ENCODE assay signal across 14 mouse cellular contexts in genomic region chr11:100398517-100398916, GRCm38 (mm10). TPM values are rescaled to one million over a fixed set of nuclear protein-coding genes. Genes with fewer than 3 reads are reported as not detected.
DNase-seq lines count a peak whose midpoint lies in the region; ATAC-seq and TF ChIP-seq lines count a peak whose summit lies in the region.
"Had no signal": no experiment of that assay in that cellular context is flagged by ENCODE, and none has a peak within 500 bp of the region (broad histone marks: within the 10 kb centered on the region; RNA-seq: fewer than 3 reads in every experiment).

No protein-coding gene starts in this region.

- no peaks in the 10 kb centered on the region for H3K27me3 ChIP-seq in testis, adult 2 months (ENCODE audit: control insufficient read depth, insufficient read depth, low read length)
- no peaks in the 10 kb centered on the region for H3K27me3 ChIP-seq in stomach, postnatal 0 days (ENCODE audit: control insufficient read depth, insufficient read depth, low read length)
- H3K27me3 ChIP-seq: heart, embryonic 15.5 days had no signal

- TF ChIP-seq POLR2A in testis, adult 2 months (IDR thresholded peaks at IDR 0.05; ENCODE audit: control insufficient read depth, low read depth, low read length), result no peak

- no peak for TF ChIP-seq CTCF in gastrocnemius, adult 2 months (IDR thresholded peaks at IDR 0.05)
- TF ChIP-seq CTCF in left cerebral cortex, adult 2 months (IDR thresholded peaks at IDR 0.05), result no peak
- TF ChIP-seq CTCF in testis, adult 2 months (IDR thresholded peaks at IDR 0.05; ENCODE audit: control insufficient read depth, insufficient read depth, insufficient replicate concordance, low read depth, low read length), result no peak
- TF ChIP-seq CTCF in stomach, postnatal 0 days (IDR thresholded peaks at IDR 0.05; ENCODE audit: low read depth), result no peak

- H3K4me3 ChIP-seq in gastrocnemius, adult 2 months, result no peak overlapping the region
- H3K4me3 ChIP-seq in left cerebral cortex, adult 2 months, result no peak overlapping the region
- peak overlapping the region; percentile 71 for H3K4me3 ChIP-seq in testis, adult 2 months (ENCODE audit: control insufficient read depth, low read depth, low read length)
- H3K4me3 ChIP-seq in stomach, postnatal 0 days (ENCODE audit: low read depth, low read length), result no peak overlapping the region

- intact Hi-C loops in gastrocnemius, adult 2 months (cut with DNase I), result no loop called here
- intact Hi-C loops in left cerebral cortex, adult 2 months (cut with DNase I), result no loop called here
- intact Hi-C loops in left cerebral cortex, postnatal 36 days (cut with DNase I), result no loop called here

- WGBS in stomach, postnatal 0 days, result 88% methylated on average over 7 of the region's 7 CpGs

- H3K4me2 ChIP-seq in stomach, postnatal 0 days (replicated peaks; ENCODE audit: low read depth), result no peak overlapping the region

- no peaks in the 10 kb centered on the region for H3K36me3 ChIP-seq in testis, adult 2 months (ENCODE audit: control insufficient read depth, insufficient read depth, low read length)
- no peaks in the 10 kb centered on the region; the same call in 1 of the 2 replicates for H3K36me3 ChIP-seq in stomach, postnatal 0 days (ENCODE audit: control insufficient read depth, insufficient read depth, low read length)
- H3K36me3 ChIP-seq: forebrain, embryonic 10.5 days; heart, embryonic 15.5 days had no signal

- no peak for DNase-seq in gastrocnemius, adult 2 months
- DNase-seq in gastrocnemius, postnatal 10 days, result no peak
- DNase-seq in left cerebral cortex, adult 2 months (ENCODE audit: extremely low spot score in 1 of 2, low spot score in 2 of 2), result no peak
- no peak for DNase-seq in left cerebral cortex, postnatal 36 days (ENCODE audit: low spot score in 2 of 2)
- no peak for DNase-seq in testis, postnatal 14 days (ENCODE audit: low spot score)
- DNase-seq in stomach, postnatal 0 days (ENCODE audit: low spot score), result no peak
- no peak for DNase-seq in right cerebral cortex, adult 18-20 months
- DNase-seq: gastrocnemius, postnatal 25 days; left cerebral cortex, postnatal 4 days had no signal

- no peaks in the 10 kb centered on the region for H3K9me3 ChIP-seq in stomach, postnatal 0 days (ENCODE audit: control insufficient read depth, low read length)
- H3K9me3 ChIP-seq: forebrain, embryonic 10.5 days; heart, embryonic 15.5 days had no signal

- H3K4me1 ChIP-seq in testis, adult 2 months (ENCODE audit: control insufficient read depth, insufficient read depth, low read length), result peaks cover 11% of the 10 kb centered on the region
- peaks cover 15% of the 10 kb centered on the region for H3K4me1 ChIP-seq in stomach, postnatal 0 days (replicated peaks; ENCODE audit: control insufficient read depth, insufficient read depth)

- ATAC-seq in stomach, postnatal 0 days (ENCODE audit: low FRiP score, low TSS enrichment), result no peak

- no peak overlapping the region for H3K9ac ChIP-seq in stomach, postnatal 0 days (ENCODE audit: low read length)
- H3K9ac ChIP-seq: heart, embryonic 15.5 days had no signal

- TF ChIP-seq EP300 in stomach, postnatal 0 days (optimal IDR thresholded peaks at IDR 0.05), result no peak

- peak overlapping the region; percentile 94 for H3K27ac ChIP-seq in gastrocnemius, adult 2 months
- peak overlapping the region; percentile 33; the same call in 1 of the 2 replicates for H3K27ac ChIP-seq in left cerebral cortex, adult 2 months
- no peak overlapping the region for H3K27ac ChIP-seq in testis, adult 2 months (ENCODE audit: control insufficient read depth, insufficient read depth, low read depth, low read length)
- peak overlapping the region; percentile 3 for H3K27ac ChIP-seq in stomach, postnatal 0 days (replicated peaks)

RNA-seq across cellular contexts. Expression of gene Jup, which starts 1.0 kb away (rescaled TPM):
- total RNA-seq in gastrocnemius, adult 2 months (2021), result 100 to 1,000 TPM in 1 of 2 experiments, 10 to 100 TPM in 1; 68.6 to 104 TPM
- total RNA-seq in gastrocnemius, postnatal 10 days (2021), result 10 to 100 TPM; 81.4 to 90.0 TPM
- 10 to 100 TPM; 51.2 to 53.7 TPM for total RNA-seq in left cerebral cortex, adult 2 months (2021)
- total RNA-seq in left cerebral cortex, postnatal 36 days (2021), result 10 to 100 TPM; 44.1 to 49.2 TPM
- polyA plus RNA-seq in testis, adult 2 months (2012; rRNA removed), result 103 TPM in 2 replicates
- polyA plus RNA-seq in stomach, postnatal 0 days (2015; fragmentation: Nextera tagmentation; extraction: Ambion mirVana), result 234 and 259 TPM in 2 replicates

RNA-seq across cellular contexts. Expression of gene P3h4, which starts 16.1 kb away (rescaled TPM):
- total RNA-seq in gastrocnemius, adult 2 months (2021), result 1 to 10 TPM; 2.0 to 4.6 TPM
- total RNA-seq in gastrocnemius, postnatal 10 days (2021), result 10 to 100 TPM; 15.4 to 22.8 TPM
- 1 to 10 TPM; 7.6 to 9.4 TPM for total RNA-seq in left cerebral cortex, adult 2 months (2021)
- 10 to 100 TPM in 1 of 2 experiments, 1 to 10 TPM in 1; 7.9 to 10.6 TPM for total RNA-seq in left cerebral cortex, postnatal 36 days (2021)
- 8.5 and 9.0 TPM in 2 replicates for polyA plus RNA-seq in testis, adult 2 months (2012; rRNA removed)
- polyA plus RNA-seq in stomach, postnatal 0 days (2015; fragmentation: Nextera tagmentation; extraction: Ambion mirVana), result 40.6 and 43.2 TPM in 2 replicates
- polyA plus RNA-seq: activated CD4-positive, CD25-positive, alpha-beta regulatory T cell, adult 4 months had no signal

RNA-seq across cellular contexts. Expression of gene Fkbp10, which starts 17.0 kb away (rescaled TPM):
- total RNA-seq in gastrocnemius, adult 2 months (2021), result 1 to 10 TPM; 1.9 to 4.5 TPM
- total RNA-seq in gastrocnemius, postnatal 10 days (2021), result 10 to 100 TPM; 46.6 to 65.6 TPM
- 1 to 10 TPM; 3.6 to 4.8 TPM for total RNA-seq in left cerebral cortex, adult 2 months (2021)
- 1 to 10 TPM; 5.3 to 6.6 TPM for total RNA-seq in left cerebral cortex, postnatal 36 days (2021)
- polyA plus RNA-seq in testis, adult 2 months (2012; rRNA removed), result 6.6 and 7.7 TPM in 2 replicates
- polyA plus RNA-seq in stomach, postnatal 0 days (2015; fragmentation: Nextera tagmentation; extraction: Ambion mirVana), result 59.5 and 62.1 TPM in 2 replicates
- polyA plus RNA-seq: activated CD4-positive, CD25-positive, alpha-beta regulatory T cell, adult 4 months had no signal

RNA-seq across cellular contexts. Expression of gene Hap1, which starts 42.6 kb away (rescaled TPM):
- under 1 TPM in 1 of 2 experiments, not detected in 1; 0.14 TPM for total RNA-seq in gastrocnemius, adult 2 months (2021)
- 1 to 10 TPM in 1 of 2 experiments, under 1 TPM in 1; 0.73 to 1.3 TPM for total RNA-seq in gastrocnemius, postnatal 10 days (2021)
- total RNA-seq in left cerebral cortex, adult 2 months (2021), result 100 to 1,000 TPM; 150 to 194 TPM
- 100 to 1,000 TPM in 1 of 2 experiments, 10 to 100 TPM in 1; 88.1 to 173 TPM for total RNA-seq in left cerebral cortex, postnatal 36 days (2021)
- 35.2 and 41.9 TPM in 2 replicates for polyA plus RNA-seq in testis, adult 2 months (2012; rRNA removed)
- polyA plus RNA-seq in stomach, postnatal 0 days (2015; fragmentation: Nextera tagmentation; extraction: Ambion mirVana), result 7.9 and 10.1 TPM in 2 replicates
- total RNA-seq: monocyte, adult 5-6 weeks had no signal

RNA-seq across cellular contexts. Expression of gene Nt5c3b, which starts 43.1 kb away (rescaled TPM):
- total RNA-seq in gastrocnemius, adult 2 months (2021), result 1 to 10 TPM; 6.6 to 8.8 TPM
- 10 to 100 TPM; 19.3 to 24.4 TPM for total RNA-seq in gastrocnemius, postnatal 10 days (2021)
- 10 to 100 TPM; 48.4 to 64.1 TPM for total RNA-seq in left cerebral cortex, adult 2 months (2021)
- 10 to 100 TPM; 46.3 to 48.5 TPM for total RNA-seq in left cerebral cortex, postnatal 36 days (2021)
- polyA plus RNA-seq in testis, adult 2 months (2012; rRNA removed), result 145 and 152 TPM in 2 replicates
- polyA plus RNA-seq in stomach, postnatal 0 days (2015; fragmentation: Nextera tagmentation; extraction: Ambion mirVana), result 69.6 and 70.7 TPM in 2 replicates

Comparison
In these comparisons a context has a peak if more than half of its experiments do, and no peak if none do; other contexts are left out.
1. RNA of gene Fkbp10, which starts 17.0 kb away (total RNA-seq): 46.6 to 65.6 TPM in gastrocnemius, postnatal 10 days; 5.3 to 6.6 TPM in left cerebral cortex, postnatal 36 days, 3.6 to 4.8 TPM in left cerebral cortex, adult 2 months and 1.9 to 4.5 TPM in gastrocnemius, adult 2 months; every median in the first group is over 4 times any median in the second.